Mouse (Mus musculus) spleen, postnatal 14 days (tissue): ENCODE measurements at regions not wholly inside any gene's neighbourhood (a gene's known extent, or its start where the extent isn't known, plus 50 kb on each side); places are given as distances from the start of the nearest gene placed in this dataset.
"Not testable (repeated sequence)": the region's sequence is repeated elsewhere in the genome, so short reads cannot be mapped to it uniquely, and the experiment has no call there.

ENCODE experiments used
- DNase-seq, 2 experiments: peaks; one replicate each; pipeline ENCODE4 v3.0.0; 2021 to 2022; ENCODE audit warnings: low spot score in 2 of 2

DNA sequence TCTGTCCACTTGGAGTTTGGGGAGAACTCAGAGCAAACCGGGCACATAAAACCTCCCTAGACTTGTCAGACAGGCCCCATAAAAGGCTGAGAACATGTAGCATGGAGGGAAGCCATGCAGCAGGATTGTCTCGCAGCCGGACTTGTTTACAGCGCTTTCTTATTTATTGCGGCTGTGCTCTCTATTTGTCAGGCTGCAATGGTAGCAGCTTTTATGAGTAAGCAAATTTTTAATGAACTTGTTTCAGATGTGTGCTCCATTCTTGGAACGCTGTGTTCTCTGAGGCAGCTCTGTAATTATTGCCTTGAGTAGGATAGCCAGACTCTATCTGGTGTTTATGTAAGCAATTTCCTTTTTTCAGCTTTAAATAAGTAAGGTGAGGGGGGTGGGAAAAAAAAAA lies 169.2 kb upstream of the Camk1g start:
- DNase-seq: no peak

DNA sequence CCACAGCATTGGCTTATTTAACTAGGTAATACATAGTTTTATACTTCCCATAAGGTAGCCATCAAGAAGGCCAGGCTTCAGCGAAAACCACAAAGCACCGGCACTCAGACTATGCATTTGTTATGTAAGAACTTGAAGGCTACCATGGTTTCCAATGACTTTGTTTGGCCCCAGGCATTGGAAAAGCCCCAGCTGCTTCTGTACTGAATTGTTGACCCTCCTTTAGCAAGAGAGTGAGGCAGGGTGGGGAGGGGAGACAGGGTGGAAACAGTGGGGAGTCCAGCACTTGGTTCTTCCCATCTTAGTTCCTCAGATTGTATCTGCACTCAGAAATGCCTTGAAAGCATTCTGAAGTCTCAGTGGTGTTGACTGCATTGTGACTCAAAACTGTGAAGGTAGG lies 168.3 kb upstream of the Camk1g start:
- DNase-seq: no peak

DNA sequence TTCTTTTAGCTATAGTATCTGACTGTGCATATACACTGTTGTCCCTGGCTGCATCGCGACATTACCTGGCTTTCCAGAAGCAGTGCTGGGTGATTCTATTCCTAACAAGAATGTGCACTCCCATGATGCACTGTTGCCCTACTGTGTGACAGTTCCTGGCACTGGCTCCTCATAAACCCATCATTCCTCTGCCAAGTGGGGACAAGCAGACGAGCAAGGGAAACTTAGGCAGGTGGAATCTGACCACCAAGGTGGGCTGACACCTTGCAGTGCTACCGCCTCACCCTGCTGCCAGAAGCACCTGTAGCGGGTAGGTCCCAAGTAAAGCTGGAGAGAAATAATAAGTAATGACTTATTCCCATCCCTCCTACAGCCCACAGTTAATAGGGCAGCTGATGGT lies 167.5 kb upstream of the Camk1g start:
- DNase-seq: no peak

DNA sequence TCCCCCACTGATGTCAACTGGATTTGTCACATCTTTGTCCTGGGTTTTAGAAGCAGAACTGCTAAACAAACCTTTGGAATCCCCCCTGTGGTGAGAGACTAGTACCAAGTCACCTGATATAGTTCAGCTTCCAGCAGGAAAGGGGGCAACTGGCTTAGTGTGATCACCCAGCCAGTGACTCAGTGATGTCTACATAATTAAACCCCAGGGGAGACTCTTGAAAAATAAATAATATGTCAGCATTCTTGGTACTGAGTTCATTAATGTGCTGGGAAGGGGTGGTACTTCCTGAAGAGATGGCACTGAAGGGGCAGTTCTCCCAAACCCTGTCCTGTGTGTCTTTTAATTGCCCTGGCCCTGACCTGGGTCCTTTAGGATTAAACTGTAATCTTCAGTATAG lies 166.5 kb upstream of the Camk1g start:
- DNase-seq: no peak

DNA sequence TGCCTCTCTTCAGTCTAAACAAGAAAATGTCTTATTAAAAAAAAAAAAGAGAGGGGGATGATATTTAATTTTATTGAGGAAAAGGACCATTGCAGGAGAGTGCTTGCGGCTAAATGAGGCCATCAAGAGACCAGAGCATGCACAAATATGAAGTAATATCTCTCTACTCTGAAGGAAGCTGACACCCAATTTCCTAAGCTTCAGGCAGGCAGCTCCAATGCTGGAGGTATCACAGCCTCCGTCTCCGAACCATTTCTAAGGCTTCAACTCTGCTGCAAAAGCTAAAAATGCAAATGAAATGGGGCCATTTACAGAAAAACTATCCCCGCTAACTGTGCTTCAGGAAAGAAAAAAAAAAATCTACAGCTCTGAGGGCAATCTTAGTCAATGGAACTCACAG lies 164.4 kb upstream of the Camk1g start:
- no peak for DNase-seq

DNA sequence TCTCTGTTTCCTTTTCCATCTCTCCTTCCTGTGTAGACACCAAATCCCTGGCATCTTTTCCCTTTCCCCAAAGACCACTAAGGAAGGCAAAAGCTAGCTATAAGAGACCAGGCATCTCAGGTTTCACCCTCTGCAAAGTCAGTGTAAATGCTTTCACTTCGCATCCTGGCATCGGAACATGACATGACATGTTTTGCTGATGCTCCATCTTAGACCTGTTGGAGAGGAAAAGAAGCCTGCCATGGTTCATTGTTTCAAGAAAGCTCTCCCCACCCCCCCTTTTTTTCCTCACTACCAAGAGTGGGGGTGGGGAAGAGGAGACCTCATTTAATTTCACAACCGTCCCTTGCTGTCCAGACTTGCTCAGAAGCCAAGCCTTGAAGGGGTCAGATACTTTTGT lies 156.4 kb upstream of the Camk1g start:
- DNase-seq: no peak

DNA sequence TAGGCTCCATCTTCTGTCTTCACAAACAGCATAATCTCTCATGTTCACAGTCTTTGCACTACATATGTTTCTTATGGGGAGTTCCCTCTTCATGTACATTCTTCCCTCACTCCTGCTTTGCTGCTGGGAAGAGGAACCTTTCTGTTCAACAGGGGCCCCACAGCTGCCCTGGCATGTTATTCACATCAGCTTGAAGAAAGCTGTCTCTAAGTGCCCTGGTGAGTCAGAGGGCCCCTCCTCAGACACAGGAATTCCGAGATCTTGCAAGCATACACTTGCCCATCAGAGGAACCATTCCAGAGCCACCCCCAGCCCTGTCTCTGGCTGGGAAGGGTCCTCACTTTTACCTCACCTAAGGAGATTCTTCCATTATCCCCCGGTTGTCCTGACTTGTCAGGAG lies 151.9 kb upstream of the Camk1g start:
- DNase-seq: no peak

DNA sequence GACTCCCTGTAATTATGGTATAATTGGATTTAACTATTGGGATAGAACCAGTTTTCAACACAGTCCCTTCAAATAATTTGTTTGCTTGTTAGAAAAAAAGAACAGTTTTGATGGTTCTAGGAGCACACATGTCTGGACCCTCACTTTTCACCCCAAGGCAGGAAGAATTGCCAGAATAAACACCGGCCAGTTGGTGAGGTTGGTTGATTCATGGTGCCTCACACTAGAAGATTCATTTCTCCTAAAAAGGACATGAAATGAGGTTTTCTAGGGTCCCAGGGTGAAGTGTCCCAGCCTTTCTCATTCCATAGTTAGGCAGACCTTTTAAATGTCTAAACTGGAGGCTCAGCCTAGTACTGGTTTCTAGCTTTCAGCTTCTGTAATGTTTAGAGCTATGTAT lies 148.7 kb upstream of the Camk1g start:
- no peak for DNase-seq

DNA sequence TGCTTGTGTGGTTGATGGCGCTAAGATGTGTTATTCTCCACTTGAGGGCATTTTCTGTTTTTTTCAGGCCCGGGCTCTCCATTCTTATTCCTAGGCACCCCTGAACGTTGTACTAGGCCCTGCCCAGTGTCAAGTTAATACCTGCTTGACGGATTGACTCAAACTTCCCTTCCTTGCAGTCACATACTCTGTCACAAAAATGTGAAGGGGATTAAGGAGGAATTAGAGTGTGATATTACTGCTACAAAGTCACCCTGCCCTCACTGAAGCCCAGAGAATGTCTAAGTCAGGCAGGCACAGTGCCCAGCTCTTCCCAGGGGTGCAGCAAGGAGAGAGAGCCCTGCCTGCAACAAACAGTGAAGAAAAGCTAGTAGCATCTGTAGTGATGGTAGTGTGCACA lies 147.9 kb upstream of the Camk1g start:
- DNase-seq: no peak

DNA sequence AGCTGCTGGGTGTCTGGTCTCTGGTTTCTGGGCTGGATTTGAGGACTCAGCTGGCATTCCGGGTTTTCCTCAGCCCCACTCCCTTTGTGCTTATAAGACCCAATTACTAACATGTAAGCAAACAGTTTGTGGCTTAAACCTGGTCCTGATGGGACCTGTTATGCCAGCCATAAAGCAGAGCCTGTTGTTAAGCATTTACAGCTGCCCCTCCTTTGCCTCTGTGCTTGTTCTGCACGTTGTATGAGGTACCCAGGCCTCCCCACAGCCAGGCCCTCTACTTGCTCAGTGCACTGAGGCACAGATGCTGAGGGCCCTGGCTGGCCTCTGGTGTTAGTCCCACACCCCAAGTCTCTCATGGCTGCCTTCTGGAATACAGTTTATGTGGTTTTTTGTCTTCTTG lies 147.2 kb upstream of the Camk1g start:
- no peak for DNase-seq

DNA sequence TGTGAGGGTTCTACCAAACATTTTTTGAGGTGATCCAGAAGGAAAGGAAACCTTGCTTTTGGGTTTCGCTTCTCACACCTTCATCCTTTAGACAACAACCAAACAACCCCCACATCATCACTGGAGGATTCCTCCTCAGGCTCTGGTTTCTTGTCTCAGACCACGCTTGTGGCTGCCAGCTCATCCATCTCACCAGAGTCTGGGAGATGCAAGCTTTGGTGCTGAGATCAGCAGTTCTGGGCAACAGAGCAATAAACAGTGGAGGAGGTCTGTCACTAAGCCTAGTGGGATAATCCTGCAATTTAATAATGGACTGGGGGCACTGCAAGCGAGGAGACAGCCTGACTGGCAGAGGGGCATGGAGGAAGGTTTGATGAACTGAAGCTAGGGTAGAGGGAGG lies 146.3 kb upstream of the Camk1g start:
- no peak for DNase-seq

DNA sequence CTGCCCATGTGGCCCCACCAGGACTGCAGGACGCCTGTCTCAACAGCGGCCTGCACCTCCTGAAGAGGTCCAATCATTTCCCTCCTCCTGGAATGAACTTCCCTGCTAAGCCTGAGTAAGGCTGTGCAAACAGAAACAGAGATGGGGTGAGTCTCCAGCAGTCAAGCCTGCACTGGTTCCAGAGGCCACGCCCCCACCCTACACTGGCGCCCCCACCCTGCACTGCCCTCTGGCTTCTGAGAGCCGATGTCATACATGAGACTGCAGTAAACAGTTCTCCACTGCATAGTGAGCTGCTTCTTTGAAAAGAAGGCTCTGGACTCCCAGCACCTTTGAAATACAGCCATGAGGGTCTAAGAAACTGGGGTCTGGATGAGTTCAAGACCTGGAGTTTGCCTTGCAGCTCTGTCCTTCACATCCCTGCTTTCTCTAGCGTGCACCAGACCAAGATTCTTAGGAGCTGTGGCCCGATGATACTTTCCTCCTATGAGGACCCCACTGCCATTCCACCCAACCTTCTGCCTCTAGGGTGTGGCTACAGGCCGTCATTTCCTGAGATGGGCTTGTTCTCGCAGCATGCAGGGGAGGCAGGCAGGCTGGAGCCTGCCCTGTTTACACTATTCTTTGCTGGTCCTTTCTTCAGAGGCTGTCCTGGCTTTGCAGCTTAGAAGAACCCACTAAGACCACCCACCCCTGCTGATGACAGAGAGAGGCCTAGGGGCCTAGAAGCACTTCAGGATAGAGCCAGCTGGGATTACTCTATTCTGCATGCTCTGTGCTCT lies 144.0 kb upstream of the Camk1g start:
- DNase-seq: no peak

DNA sequence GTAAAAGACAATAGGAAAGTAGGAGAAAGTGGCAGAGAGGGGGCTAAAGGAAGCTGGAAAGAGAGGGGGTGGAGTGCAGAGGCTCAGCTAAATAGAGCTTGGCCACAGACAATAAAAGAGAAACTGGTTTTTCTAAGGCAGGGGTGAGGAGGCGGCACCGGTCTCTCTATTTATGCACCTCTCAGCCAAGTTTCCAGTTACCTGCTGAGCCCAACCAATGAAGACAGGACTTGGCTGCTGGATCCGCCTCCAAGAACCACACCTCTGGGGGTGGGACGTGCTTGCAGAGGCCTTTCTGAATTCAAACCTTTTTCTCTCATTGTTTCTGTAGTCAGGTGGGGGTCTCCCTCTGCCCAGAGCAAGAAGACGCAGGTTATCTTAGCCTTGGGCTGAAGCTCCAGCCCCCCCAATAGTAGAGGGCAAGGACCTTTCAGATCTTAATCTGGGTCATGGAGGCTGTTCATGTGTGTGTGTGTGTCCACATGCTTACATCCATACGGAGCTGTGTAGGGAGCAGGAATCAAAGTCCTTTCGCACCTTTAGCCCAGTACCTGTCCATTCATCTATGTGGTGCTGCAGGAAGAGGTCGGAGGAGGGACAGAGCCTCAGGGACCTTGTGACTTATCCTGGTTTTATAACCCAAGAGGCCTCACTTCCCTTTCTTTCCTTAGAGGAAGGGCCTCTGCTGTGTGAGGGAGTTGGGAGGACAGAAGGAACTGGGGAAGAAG lies 140.1 kb upstream of the Camk1g start:
- DNase-seq: no peak

DNA sequence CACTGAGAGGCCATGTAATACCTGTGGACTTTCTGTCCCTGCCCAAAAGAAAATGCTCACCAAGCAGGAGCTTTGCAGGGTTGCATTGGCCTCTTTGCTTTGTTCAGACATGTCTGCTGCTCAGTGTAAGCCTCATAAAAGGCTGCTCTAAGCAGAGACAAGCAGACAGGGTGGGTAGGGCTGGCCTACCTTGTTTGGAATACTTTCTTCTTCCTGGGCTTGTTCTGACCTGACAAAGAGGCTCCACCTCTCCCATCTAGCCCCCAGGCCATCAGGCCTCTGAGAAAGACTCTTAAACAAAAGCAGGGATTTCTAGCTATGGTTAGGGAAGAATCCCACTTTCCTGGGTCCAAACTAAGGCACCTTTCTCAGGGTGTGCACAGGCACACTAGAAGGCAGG lies 138.2 kb upstream of the Camk1g start:
- no peak for DNase-seq

DNA sequence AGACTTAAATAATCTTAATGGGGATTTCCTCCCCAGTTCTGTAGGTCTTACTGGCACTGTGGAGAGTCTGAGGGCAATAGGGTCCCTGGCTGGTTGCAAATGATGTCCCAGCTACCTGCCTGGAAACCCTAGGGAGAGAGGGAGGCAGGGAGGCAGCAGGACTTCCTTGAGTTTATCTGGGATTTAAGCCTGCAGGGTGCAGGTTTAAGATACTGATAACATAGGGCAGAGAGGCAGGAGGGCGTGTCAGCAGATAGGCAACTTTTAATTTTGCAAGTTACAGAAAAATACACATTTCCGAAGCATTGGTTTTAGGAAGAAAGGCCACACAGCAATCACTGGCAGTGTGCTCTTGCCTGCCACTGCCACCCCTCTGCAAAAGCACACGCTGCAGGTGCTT lies 136.9 kb upstream of the Camk1g start:
- DNase-seq: no peak

DNA sequence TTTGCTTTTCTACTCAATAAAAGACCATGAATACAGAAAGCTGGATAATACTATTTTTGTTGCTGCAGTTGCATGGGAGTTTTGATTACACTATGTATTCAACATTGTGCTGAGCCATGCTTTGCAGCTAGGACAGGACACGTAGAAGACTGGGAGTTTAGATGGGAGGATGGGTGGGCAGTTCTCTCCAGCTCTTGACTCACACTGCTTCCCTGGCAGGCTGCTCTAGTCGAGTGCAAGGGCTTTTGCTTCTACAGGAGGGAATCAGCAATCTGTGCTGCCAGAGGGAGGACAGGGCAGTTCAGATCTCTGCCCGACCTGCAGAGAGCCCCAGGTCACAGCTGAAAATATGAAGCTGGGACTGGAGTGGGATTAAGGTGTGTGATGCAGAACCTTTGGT lies 135.3 kb upstream of the Camk1g start:
- DNase-seq: no peak

DNA sequence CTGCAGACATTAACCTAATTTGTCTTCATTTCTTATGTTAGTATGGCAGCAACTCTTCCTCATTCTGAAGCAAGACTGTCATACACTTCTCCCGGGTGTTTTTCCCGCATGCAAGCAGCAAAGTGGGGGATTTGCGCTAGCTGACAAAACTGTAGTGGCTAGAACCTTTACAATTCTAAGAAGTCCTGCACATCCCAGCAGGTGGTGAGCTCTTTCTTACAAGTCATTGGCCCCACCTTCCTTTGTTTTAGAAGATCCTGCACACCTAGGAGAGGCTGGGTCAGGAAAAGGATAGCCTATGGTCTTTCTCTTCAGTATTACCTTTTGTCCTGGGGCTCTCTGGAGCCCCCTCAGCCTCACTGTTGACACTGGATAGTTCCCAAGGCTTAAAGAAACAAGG lies 134.5 kb upstream of the Camk1g start:
- DNase-seq: no peak

DNA sequence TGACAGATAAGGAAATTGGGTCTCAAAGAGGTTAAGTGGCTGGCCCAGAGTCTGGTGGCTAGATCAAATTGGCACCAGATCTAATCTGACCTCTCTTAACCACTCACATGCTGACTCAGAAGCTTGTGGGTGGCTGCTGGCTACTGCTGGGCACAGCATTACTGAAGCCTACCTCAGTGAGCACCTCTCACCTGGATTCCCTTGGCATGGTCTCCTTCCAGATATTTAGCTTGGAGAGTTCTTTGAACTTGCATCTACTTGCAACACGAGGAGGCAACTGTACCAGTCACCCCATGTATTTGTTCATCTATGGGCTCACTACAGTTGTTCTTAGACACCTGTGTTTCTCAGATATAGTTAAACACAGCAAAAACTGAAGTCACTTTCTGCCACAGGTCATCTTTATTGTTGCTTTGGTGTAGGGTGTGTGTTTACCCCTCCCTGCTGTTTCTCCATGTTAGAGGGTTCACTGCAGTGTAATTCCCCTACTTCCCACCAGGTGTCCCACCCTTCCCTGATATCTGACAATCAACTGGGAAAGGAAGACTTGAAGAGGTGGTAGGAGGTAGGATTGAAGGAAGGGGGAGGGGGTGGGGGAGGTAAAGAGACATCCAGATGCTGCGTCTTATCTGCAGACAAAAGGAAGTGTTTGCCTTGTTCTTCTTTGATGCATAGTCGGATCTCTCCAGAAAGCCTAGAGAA lies 133.7 kb upstream of the Camk1g start:
- DNase-seq: no peak

DNA sequence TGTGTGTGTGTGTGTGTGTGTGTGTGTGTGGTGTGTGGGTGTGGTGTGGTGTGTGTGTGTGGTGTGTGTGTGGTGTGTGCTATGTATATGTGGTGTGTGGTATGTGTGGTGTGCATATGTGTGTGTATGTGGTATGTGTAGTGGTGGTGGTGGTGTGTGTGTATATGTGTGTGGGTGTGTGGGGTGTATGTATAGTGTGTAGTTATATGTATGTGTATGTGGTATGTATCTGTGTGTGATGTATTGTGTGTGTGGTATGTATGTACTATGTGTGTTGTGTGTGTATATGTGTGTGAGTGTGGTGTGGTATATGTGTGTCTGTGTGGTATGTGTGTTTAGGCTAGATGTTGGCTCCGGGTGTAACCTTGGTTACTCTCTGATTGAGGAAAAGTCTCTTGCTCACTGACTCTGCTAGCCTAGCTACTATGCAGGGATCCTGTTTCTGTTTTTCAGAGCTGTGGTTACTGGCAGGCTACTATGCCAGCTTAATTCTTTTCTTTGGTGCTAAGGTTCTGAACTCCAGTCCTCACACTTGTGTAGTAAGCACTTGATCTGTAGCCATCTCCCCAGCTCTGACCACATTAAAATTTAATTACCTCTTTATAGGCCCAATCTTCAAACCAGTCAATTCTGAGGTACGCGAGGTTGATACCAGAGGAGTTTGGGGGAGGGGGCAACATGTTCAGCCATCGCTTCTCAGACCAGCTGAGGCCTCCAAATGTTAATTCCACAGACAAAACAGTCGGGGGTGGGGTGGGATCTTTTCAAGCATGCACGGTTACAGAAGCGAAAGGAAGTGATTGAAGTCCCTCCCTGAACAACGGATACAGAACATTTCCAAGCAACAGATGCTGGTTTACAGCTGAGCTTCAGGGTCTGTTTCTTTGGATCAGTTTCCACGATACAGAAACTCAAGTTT lies 126.4 kb upstream of the Camk1g start:
- no peak for DNase-seq

DNA sequence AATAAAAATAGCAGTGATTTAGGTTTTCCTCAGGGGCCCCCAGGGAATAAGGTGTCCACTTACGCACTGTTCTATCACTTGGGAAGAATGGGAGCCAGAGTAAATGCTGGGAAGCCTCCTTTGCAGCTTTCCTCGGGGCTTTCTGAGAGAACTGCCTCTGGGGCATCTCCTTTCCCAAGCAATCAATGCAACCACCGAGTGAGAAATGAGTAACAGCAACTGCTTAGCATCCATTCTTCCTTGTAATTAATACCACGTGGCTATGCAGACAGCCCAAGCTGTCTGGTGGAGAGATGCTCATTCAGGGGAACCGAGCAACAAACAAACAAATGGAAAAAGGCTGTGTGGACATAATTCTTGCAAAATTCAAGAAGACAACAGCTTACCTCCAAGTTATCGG lies 117.9 kb upstream of the Camk1g start:
- DNase-seq: no peak

DNA sequence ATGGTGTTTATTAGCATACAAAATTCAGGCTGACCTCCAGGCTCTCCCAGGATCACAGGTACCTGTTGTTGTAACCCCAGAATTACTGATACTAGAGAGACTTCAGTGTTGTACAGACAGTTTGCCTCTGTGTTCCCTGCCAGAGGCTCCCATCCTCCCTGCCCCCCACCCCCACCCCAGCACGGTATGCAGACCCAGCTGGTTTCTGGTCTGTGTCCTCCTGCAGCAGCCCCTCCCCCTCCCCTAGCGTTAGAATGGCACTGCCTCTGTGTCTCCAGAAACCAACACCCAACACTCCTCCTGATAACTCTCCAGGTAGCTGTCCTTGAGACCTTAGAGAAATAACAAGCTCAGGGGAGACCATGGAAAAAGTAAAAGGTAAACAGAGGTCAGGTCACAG lies 116.6 kb upstream of the Camk1g start:
- not testable (repeated sequence) for DNase-seq

DNA sequence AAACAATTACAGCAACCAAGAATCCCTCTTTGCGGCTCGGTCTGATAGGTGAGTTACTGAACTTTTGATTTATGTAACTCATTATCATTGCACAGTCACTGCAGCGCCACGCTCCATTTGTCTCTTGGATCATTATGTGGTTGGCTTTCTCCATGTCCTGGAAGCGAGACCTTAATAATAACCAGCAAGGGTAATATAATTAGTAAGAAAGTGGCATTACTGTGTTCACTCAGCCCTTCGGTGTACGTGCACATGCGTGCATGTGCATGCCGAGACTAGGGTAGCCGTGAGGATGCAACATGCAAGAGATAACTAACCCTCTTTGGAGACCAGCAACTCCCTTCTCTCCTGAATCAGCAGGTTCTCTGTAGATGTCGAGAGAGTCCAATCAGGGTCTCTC lies 114.9 kb upstream of the Camk1g start:
- no peak for DNase-seq
